Mouse (Mus musculus) right cerebral cortex, adult 2 months (tissue): Measurements from ENCODE around the gene Lig4.
A peak's percentile ranks its signal among the peaks of the same experiment; 100 is the strongest.

ENCODE experiments used
- DNase-seq, 2 experiments: peaks; one replicate each; pipeline ENCODE4 v3.0.0; 2021 to 2022; ENCODE audit warnings: low spot score in 2 of 2

The Lig4 gene

DNA sequence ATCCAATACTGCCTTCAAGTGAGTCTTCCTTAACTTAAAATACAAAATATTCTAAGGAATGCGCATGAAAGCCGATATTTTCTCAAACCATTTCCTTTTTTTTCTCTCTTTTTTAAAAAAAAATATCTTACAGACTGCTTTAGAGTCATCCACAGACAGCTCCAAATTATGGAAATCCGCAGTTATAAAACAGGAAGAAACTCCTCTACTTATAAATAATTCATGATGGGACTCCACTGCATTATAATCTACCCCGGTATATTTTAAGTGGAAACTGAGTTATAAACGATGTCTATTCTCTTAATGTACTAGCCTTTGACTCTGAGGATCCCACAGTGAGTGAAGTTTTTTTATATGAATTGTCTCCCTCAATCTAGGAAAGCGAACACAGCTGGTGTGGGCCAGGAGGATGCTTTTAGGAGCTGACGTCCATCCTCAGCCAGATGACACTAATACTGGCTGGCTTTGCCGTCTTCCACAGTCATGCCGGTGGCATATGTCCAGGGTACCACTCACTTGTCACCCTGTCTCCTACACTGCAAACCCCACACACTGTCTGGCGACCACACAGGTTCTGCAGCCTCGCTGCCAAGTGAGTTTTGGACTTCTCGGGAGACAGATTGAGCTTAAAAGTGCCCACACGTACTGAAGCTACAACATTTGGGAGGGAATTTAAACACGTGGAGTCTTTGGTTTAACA, 47.6 kb downstream of the Lig4 start:
- peak; percentile 70 to 75 for DNase-seq
